Mouse (Mus musculus) myocyte (in vitro differentiated cells): ENCODE measurements around the gene Ankrd53.

ENCODE experiments used
- E2F4 ChIP-seq: IDR thresholded peaks from one replicate; pipeline ENCODE4 v1.6.1; 2011; ENCODE audit warnings: mild to moderate bottlenecking, control low read depth, moderate library complexity; ENCODE audit not compliant: insufficient read depth
- MAX ChIP-seq: IDR thresholded peaks from one replicate; pipeline ENCODE4 v1.6.1; 2011; ENCODE audit warnings: low read depth, mild to moderate bottlenecking, control low read depth
- POLR2A ChIP-seq: IDR thresholded peaks from one replicate; pipeline ENCODE4 v1.6.1; 2011; ENCODE audit warnings: low read depth, mild to moderate bottlenecking, control low read depth, moderate library complexity; ENCODE audit not compliant: insufficient read length
- TCF12 ChIP-seq: IDR thresholded peaks from one replicate; pipeline ENCODE4 v1.6.1; 2011; ENCODE audit warnings: mild to moderate bottlenecking, control low read depth; ENCODE audit not compliant: poor library complexity, insufficient read depth, severe bottlenecking

GRCm38 (mm10) chr6:83731128-83731527 lies 31.3 kb upstream of the Ankrd53 start:
- no peak for TF ChIP-seq POLR2A
- TF ChIP-seq E2F4, result no peak
- no peak for TF ChIP-seq MAX
- no peak for TF ChIP-seq TCF12
